In genomic region chr3:145992796-145993195, GRCm38 (mm10) we compare ENCODE assay signal across 8 mouse cellular contexts. TPM values are rescaled to one million over a fixed set of nuclear protein-coding genes. Genes with fewer than 3 reads are reported as not detected.
A peak's percentile ranks its signal among the peaks of the same experiment; 100 is the strongest.
DNase-seq lines count a peak whose midpoint lies in the region; ATAC-seq and TF ChIP-seq lines count a peak whose summit lies in the region.

No protein-coding gene starts in this region.

- no peak overlapping the region for H3K4me2 ChIP-seq in neural tube, embryonic 15.5 days

- H3K27ac ChIP-seq in MEL (ENCODE audit: control insufficient read depth, low read depth, low read length), result peak overlapping the region; percentile 35
- H3K27ac ChIP-seq in neural tube, embryonic 15.5 days (replicated peaks), result no peak overlapping the region

- ATAC-seq in megakaryocyte, adult 5-6 weeks (ENCODE audit: poor library complexity, severe bottlenecking), result no peak
- ATAC-seq in neural tube, embryonic 15.5 days (ENCODE audit: low FRiP score), result no peak

- DNase-seq in gastrocnemius, adult 18-20 months (ENCODE audit: low spot score), result peak; percentile 69
- DNase-seq in gastrocnemius, postnatal 4 days (ENCODE audit: low spot score in 2 of 2), result no peak
- DNase-seq in MEL (ENCODE audit: low read depth, low spot score), result no peak
- peak; percentile 83 for DNase-seq in gonadal fat pad, adult 2 months (ENCODE audit: low read depth)
- DNase-seq in kidney, postnatal 14 days, result peak; percentile 92
- no peak for DNase-seq in spleen, adult 12 weeks (ENCODE audit: low spot score)

- no peaks in the 10 kb centered on the region for H3K9me3 ChIP-seq in MEL (replicated peaks; ENCODE audit: insufficient read depth, low read length)
- no peaks in the 10 kb centered on the region for H3K9me3 ChIP-seq in neural tube, embryonic 15.5 days (replicated peaks)

- TF ChIP-seq RAD21 in MEL (IDR thresholded peaks at IDR 0.05; ENCODE audit: low read depth, low read length), result no peak

- H3K36me3 ChIP-seq in MEL (ENCODE audit: control insufficient read depth in 1 of 2, insufficient read depth in 2 of 2, low read length in 2 of 2), result peaks cover 1 to 15% of the 10 kb centered on the region in 2 experiments; a peak in 3 of 4 replicates
- H3K36me3 ChIP-seq in neural tube, embryonic 15.5 days, result no peaks in the 10 kb centered on the region

- peak overlapping the region; percentile 50 for H3K9ac ChIP-seq in MEL (ENCODE audit: control insufficient read depth, low read depth, low read length, poor library complexity, severe bottlenecking)
- H3K9ac ChIP-seq in neural tube, embryonic 15.5 days (replicated peaks), result no peak overlapping the region

- WGBS in neural tube, embryonic 15.5 days, result 87% methylated on average over 10 of the region's 10 CpGs

- no peak for TF ChIP-seq POLR2A in MEL (IDR thresholded peaks at IDR 0.05; ENCODE audit: control insufficient read depth in 1 of 2, insufficient read depth in 1 of 2, low read depth in 1 of 2, low read length in 2 of 2, poor library complexity in 1 of 2)

- peak overlapping the region; percentile 29 to 30; a peak in 3 of 4 replicates for H3K4me3 ChIP-seq in MEL (ENCODE audit: control insufficient read depth in 1 of 2, insufficient read depth in 1 of 2, low read depth in 2 of 2, low read length in 2 of 2)
- H3K4me3 ChIP-seq in neural tube, embryonic 15.5 days (replicated peaks), result no peak overlapping the region

- no peaks in the 10 kb centered on the region for H3K27me3 ChIP-seq in MEL (ENCODE audit: control insufficient read depth in 1 of 2, insufficient read depth in 2 of 2, low read length in 2 of 2)
- H3K27me3 ChIP-seq in neural tube, embryonic 15.5 days (replicated peaks), result peaks cover 6% of the 10 kb centered on the region

- H3K79me2 ChIP-seq in MEL (ENCODE audit: control insufficient read depth, insufficient read depth, low read length, poor library complexity), result peaks cover 53% of the 10 kb centered on the region

- TF ChIP-seq EP300 in MEL (IDR thresholded peaks at IDR 0.05; ENCODE audit: low read depth in 1 of 2, low read length in 2 of 2), result no peak

- no peak for TF ChIP-seq CTCF in MEL (IDR thresholded peaks at IDR 0.05 in 2 of 3, conservative IDR thresholded peaks at IDR 0.05 in 1 of 3; ENCODE audit: control insufficient read depth in 1 of 3, insufficient read depth in 1 of 3, low read depth in 2 of 3, low read length in 3 of 3, poor library complexity in 1 of 3, severe bottlenecking in 1 of 3)

- H3K4me1 ChIP-seq in MEL (ENCODE audit: control insufficient read depth in 1 of 2, insufficient read depth in 2 of 2, low read length in 2 of 2), result peaks cover 8 to 11% of the 10 kb centered on the region in 2 experiments; a peak in 3 of 4 replicates
- peaks cover 21% of the 10 kb centered on the region for H3K4me1 ChIP-seq in neural tube, embryonic 15.5 days

TF ChIP-seq in MEL, 35 proteins besides CTCF, POLR2A, EP300 and RAD21:
- TF ChIP-seq RCOR1 (IDR thresholded peaks at IDR 0.05; ENCODE audit: low read depth, low read length), result no peak
- no peak for TF ChIP-seq NRF1 (IDR thresholded peaks at IDR 0.05; ENCODE audit: insufficient read depth, low read depth, low read length, poor library complexity, severe bottlenecking)
- TF ChIP-seq CHD2 (IDR thresholded peaks at IDR 0.05; ENCODE audit: low read length), result no peak
- TF ChIP-seq MYB (IDR thresholded peaks at IDR 0.05; ENCODE audit: low read depth, low read length), result no peak
- no peak for TF ChIP-seq SIN3A (IDR thresholded peaks at IDR 0.05; ENCODE audit: low read length)
- no peak for TF ChIP-seq ZNF384 (IDR thresholded peaks at IDR 0.05; ENCODE audit: low read depth, low read length)
- TF ChIP-seq MAFK (IDR thresholded peaks at IDR 0.05; ENCODE audit: borderline replicate concordance, low read depth, low read length), result no peak
- no peak for TF ChIP-seq ZMIZ1 (IDR thresholded peaks at IDR 0.05; ENCODE audit: low read depth, low read length)
- TF ChIP-seq MAZ (IDR thresholded peaks at IDR 0.05; ENCODE audit: low read depth, low read length), result no peak
- TF ChIP-seq HCFC1 (IDR thresholded peaks at IDR 0.05; ENCODE audit: low read depth, low read length), result no peak

RNA-seq across cellular contexts. Expression of gene Syde2, which starts 5.1 kb away (rescaled TPM):
- total RNA-seq in gastrocnemius, adult 18-20 months (2021), result under 1 TPM; 0.73 to 0.93 TPM
- total RNA-seq in gastrocnemius, postnatal 4 days (2021), result 1 to 10 TPM; 4.8 to 5.0 TPM
- 24.1 and 25.4 TPM in 2 replicates for total RNA-seq in MEL (2012; rRNA removed)
- polyA plus RNA-seq in MEL (2012; ENCODE audit: insufficient read depth in 1 of 2, insufficient read length in 2 of 2, low read depth in 1 of 2, low replicate concordance in 2 of 2, missing spikeins in 1 of 2), result 10 to 100 TPM in 1 of 2 experiments, not detected in 1; 12.4 TPM
- 6.7 and 7.8 TPM in 2 replicates for polyA plus RNA-seq in gonadal fat pad, adult 2 months (2012; rRNA removed)
- total RNA-seq in megakaryocyte, adult 5-6 weeks (2015), result 0.25 and 0.52 TPM in 2 replicates
- total RNA-seq in megakaryocyte, adult 5-6 weeks (2017), result 0.44 and 0.53 TPM in 2 replicates
- polyA plus RNA-seq in neural tube, embryonic 15.5 days (2015; fragmentation: Nextera tagmentation; extraction: Ambion mirVana), result 0.37 and 0.57 TPM in 2 replicates

RNA-seq across cellular contexts. Expression of gene 2410004B18Rik, which starts 55.0 kb away (rescaled TPM):
- 10 to 100 TPM; 17.3 to 19.5 TPM for total RNA-seq in gastrocnemius, adult 18-20 months (2021)
- 10 to 100 TPM; 15.0 to 22.4 TPM for total RNA-seq in gastrocnemius, postnatal 4 days (2021)
- total RNA-seq in MEL (2012; rRNA removed), result 32.1 and 32.3 TPM in 2 replicates
- 10 to 100 TPM in 1 of 2 experiments, not detected in 1; 42.3 TPM for polyA plus RNA-seq in MEL (2012; ENCODE audit: insufficient read depth in 1 of 2, insufficient read length in 2 of 2, low read depth in 1 of 2, low replicate concordance in 2 of 2, missing spikeins in 1 of 2)
- polyA plus RNA-seq in gonadal fat pad, adult 2 months (2012; rRNA removed), result 6.7 and 8.8 TPM in 2 replicates
- 33.0 and 47.7 TPM in 2 replicates for total RNA-seq in megakaryocyte, adult 5-6 weeks (2015)
- 14.4 and 15.8 TPM in 2 replicates for total RNA-seq in megakaryocyte, adult 5-6 weeks (2017)
- polyA plus RNA-seq in neural tube, embryonic 15.5 days (2015; fragmentation: Nextera tagmentation; extraction: Ambion mirVana), result 70.1 and 79.9 TPM in 2 replicates

Comparison
In these comparisons a context has a peak if more than half of its experiments do, and no peak if none do; other contexts are left out.
1. DNase-seq: peak in gastrocnemius, adult 18-20 months (single experiment), gonadal fat pad, adult 2 months (single experiment) and kidney, postnatal 14 days (single experiment); none in gastrocnemius, postnatal 4 days (0 of 2), MEL (single experiment) and spleen, adult 12 weeks (single experiment).